Mouse (Mus musculus) forebrain, postnatal 0 days (tissue): ENCODE data around the gene Arpc5l. TPM values are rescaled to one million over a fixed set of nuclear protein-coding genes. Genes with fewer than 3 reads are reported as not detected.

Experiments
- ATAC-seq: fragments of 200-750 bp; cut with Nextera tagmentation; 2 replicates; pipeline ENCODE4 v1.8.0; 2017; ENCODE audit warnings: mild to moderate bottlenecking, moderate library complexity
- DNase-seq: peaks from one replicate; pipeline ENCODE4 v3.0.0-alpha.2; 2015
- H3K27ac ChIP-seq: fragments of 300-500 bp; sonication (generic); 2 replicates; pipeline ENCODE4 v1.5.1; 2014; ENCODE audit warnings: low read depth, mild to moderate bottlenecking, antibody characterized with exemption, low read length, moderate library complexity, mixed read lengths
- H3K27me3 ChIP-seq: fragments of 300-500 bp; sonication (generic); 2 replicates; pipeline ENCODE4 v1.6.1; 2014; ENCODE audit warnings: mild to moderate bottlenecking, low read length, mixed read lengths; ENCODE audit not compliant: insufficient read depth
- H3K36me3 ChIP-seq: fragments of 300-500 bp; sonication (generic); 2 replicates; pipeline ENCODE4 v1.6.1; 2014; ENCODE audit warnings: mild to moderate bottlenecking, moderate library complexity; ENCODE audit not compliant: insufficient read depth
- H3K4me1 ChIP-seq: fragments of 300-500 bp; sonication (generic); 2 replicates; pipeline ENCODE4 v1.6.1; 2014; ENCODE audit warnings: antibody characterized with exemption; ENCODE audit not compliant: insufficient read depth
- H3K4me2 ChIP-seq: fragments of 300-500 bp; sonication (generic); 2 replicates; pipeline ENCODE4 v1.6.1; 2014; ENCODE audit warnings: low read depth, mild to moderate bottlenecking, moderate library complexity
- H3K4me3 ChIP-seq: fragments of 300-500 bp; sonication (generic); 2 replicates; pipeline ENCODE4 v1.5.1; 2014; ENCODE audit warnings: low read depth, low read length, mixed read lengths
- H3K9ac ChIP-seq: fragments of 300-500 bp; sonication (generic); 2 replicates; pipeline ENCODE4 v1.6.1; 2014; ENCODE audit warnings: mild to moderate bottlenecking
- H3K9me3 ChIP-seq: fragments of 300-500 bp; sonication (generic); 2 replicates; pipeline ENCODE4 v1.6.1; 2016; ENCODE audit warnings: low read length
- CTCF ChIP-seq: sonication (generic); IDR thresholded peaks from 2 replicates; pipeline ENCODE4 v1.5.1; 2016; ENCODE audit warnings: antibody characterized with exemption, control low read depth, low read depth
- WGBS: fragments of 180-500 bp; shearing (Covaris S2); extraction: QIAGEN DNeasy Blood & Tissue Kit; methylation state at CpG from one replicate; pipeline ENCODE4 v1.1.7; 2014; 5-methylcytosine and 5-hydroxymethylcytosine counted together
- polyA plus RNA-seq: library from polyadenylated mRNA; unstranded; fragments of >200 nt; fragmentation: Nextera tagmentation; extraction: Ambion mirVana; gene quantifications from 2 replicates; pipeline ENCODE4 v1.2.1, GENCODE M21; 2015
- total RNA-seq: library from RNA; depleted of rRNA; stranded (reverse); fragments of >200 nt; gene quantifications from 2 replicates; pipeline ENCODE4 v1.2.3, GENCODE M21; 2014; rRNA removed

Arpc5l gene
- total RNA-seq (80.0 and 92.4 TPM in 2 replicates), polyA plus RNA-seq (167 and 170 TPM in 2 replicates)

- no peaks in the 10 kb centered on the region for H3K9me3 ChIP-seq
- DNase-seq (peak; percentile 95), ATAC-seq (peak; percentile 89)
- H3K27ac ChIP-seq = peak within 1 kb of the TSS; percentile 85
- under 1% methylated on average over 58 of the region's 58 CpGs for WGBS
- peak within 1 kb of the TSS; percentile 70 for H3K4me3 ChIP-seq
- peaks cover 24% of the 10 kb centered on the region for H3K4me1 ChIP-seq
- no peak for TF ChIP-seq CTCF
- no peaks in the 10 kb centered on the region for H3K27me3 ChIP-seq
- H3K9ac ChIP-seq = peak within 1 kb of the TSS; percentile 79
- H3K4me2 ChIP-seq = peak within 1 kb of the TSS; percentile 78
- H3K36me3 ChIP-seq = peaks cover 31% of the 10 kb centered on the region
Observed at GRCm38 (mm10) chr2:39004880-39005435, at the start of gene Arpc5l. Arpc5l (plus strand) TSS chr2:39005348.

GRCm38 (mm10) chr2:38956062-38956461 is 49.1 kb upstream of the Arpc5l start:
- no peak for DNase-seq

GRCm38 (mm10) chr2:38957671-38958223 is 47.4 kb upstream of the Arpc5l start:
- 92% methylated on average over 5 of the region's 5 CpGs for whole genome bisulfite sequencing
- Histone ChIP-seq H3K27ac (no peak overlapping the region), H3K36me3 (no peaks in the 10 kb centered on the region), H3K9ac (no peak overlapping the region), H3K4me3 (no peak overlapping the region), H3K4me2 (no peak overlapping the region), H3K27me3 (no peaks in the 10 kb centered on the region), H3K4me1 (no peaks in the 10 kb centered on the region), H3K9me3 (no peaks in the 10 kb centered on the region)
- DNase-seq = no peak
- ATAC-seq = no peak
- TF ChIP-seq CTCF = no peak

More at GRCm38 (mm10) chr2:38956062-38956461, 49.1 kb upstream of the Arpc5l start:
- H3K9me3 ChIP-seq = no peaks in the 10 kb centered on the region
- no peak for ATAC-seq
- no peak for TF ChIP-seq CTCF
- no peaks in the 10 kb centered on the region for H3K27me3 ChIP-seq
- H3K9ac ChIP-seq = no peak overlapping the region
- WGBS = 69% methylated on average over 2 of the region's 2 CpGs
- H3K4me1 ChIP-seq = no peaks in the 10 kb centered on the region
- no peak overlapping the region for H3K27ac ChIP-seq
- no peak overlapping the region for H3K4me2 ChIP-seq
- H3K4me3 ChIP-seq = no peak overlapping the region
- H3K36me3 ChIP-seq = no peaks in the 10 kb centered on the region

GRCm38 (mm10) chr2:38964198-38964597 is 41.0 kb upstream of the Arpc5l start:
- Histone ChIP-seq H3K4me2 (no peak overlapping the region), H3K4me1 (no peaks in the 10 kb centered on the region), H3K4me3 (no peak overlapping the region), H3K36me3 (no peaks in the 10 kb centered on the region), H3K9me3 (no peaks in the 10 kb centered on the region), H3K9ac (no peak overlapping the region), H3K27me3 (no peaks in the 10 kb centered on the region), H3K27ac (no peak overlapping the region)
- DNase-seq (no peak), ATAC-seq (no peak)
- 50% methylated on average over 4 of the region's 4 CpGs for WGBS
- no peak for TF ChIP-seq CTCF

GRCm38 (mm10) chr2:38969650-38970049 is 35.5 kb upstream of the Arpc5l start:
- Histone ChIP-seq H3K4me3 (no peak overlapping the region), H3K4me1 (no peaks in the 10 kb centered on the region), H3K27ac (no peak overlapping the region), H3K36me3 (no peaks in the 10 kb centered on the region), H3K9ac (no peak overlapping the region), H3K9me3 (no peaks in the 10 kb centered on the region), H3K27me3 (no peaks in the 10 kb centered on the region), H3K4me2 (no peak overlapping the region)
- no peak for DNase-seq
- no peak for TF ChIP-seq CTCF
- no peak for ATAC-seq
- WGBS = 92% methylated on average over 2 of the region's 2 CpGs

GRCm38 (mm10) chr2:38970057-38970456 is 35.1 kb upstream of the Arpc5l start:
- H3K4me2 ChIP-seq = no peak overlapping the region
- no peaks in the 10 kb centered on the region for H3K27me3 ChIP-seq
- no peaks in the 10 kb centered on the region for H3K36me3 ChIP-seq
- ATAC-seq (no peak), DNase-seq (no peak)
- H3K4me3 ChIP-seq = no peak overlapping the region
- no peaks in the 10 kb centered on the region for H3K4me1 ChIP-seq
- WGBS = 80% methylated on average over 5 of the region's 5 CpGs
- no peak overlapping the region for H3K27ac ChIP-seq
- H3K9me3 ChIP-seq = no peaks in the 10 kb centered on the region
- H3K9ac ChIP-seq = no peak overlapping the region
- no peak for TF ChIP-seq CTCF

GRCm38 (mm10) chr2:38973223-38973622 is 31.9 kb upstream of the Arpc5l start:
- ATAC-seq = no peak
- Histone ChIP-seq H3K27ac (no peak overlapping the region), H3K9me3 (no peaks in the 10 kb centered on the region), H3K27me3 (no peaks in the 10 kb centered on the region), H3K9ac (no peak overlapping the region), H3K36me3 (no peaks in the 10 kb centered on the region), H3K4me2 (no peak overlapping the region), H3K4me1 (no peaks in the 10 kb centered on the region), H3K4me3 (no peak overlapping the region)
- WGBS = 47% methylated on average over 2 of the region's 2 CpGs
- TF ChIP-seq CTCF = no peak
- no peak for DNase-seq
